Comparison of ENCODE assay signal across 12 mouse cellular contexts in the genomic region with DNA sequence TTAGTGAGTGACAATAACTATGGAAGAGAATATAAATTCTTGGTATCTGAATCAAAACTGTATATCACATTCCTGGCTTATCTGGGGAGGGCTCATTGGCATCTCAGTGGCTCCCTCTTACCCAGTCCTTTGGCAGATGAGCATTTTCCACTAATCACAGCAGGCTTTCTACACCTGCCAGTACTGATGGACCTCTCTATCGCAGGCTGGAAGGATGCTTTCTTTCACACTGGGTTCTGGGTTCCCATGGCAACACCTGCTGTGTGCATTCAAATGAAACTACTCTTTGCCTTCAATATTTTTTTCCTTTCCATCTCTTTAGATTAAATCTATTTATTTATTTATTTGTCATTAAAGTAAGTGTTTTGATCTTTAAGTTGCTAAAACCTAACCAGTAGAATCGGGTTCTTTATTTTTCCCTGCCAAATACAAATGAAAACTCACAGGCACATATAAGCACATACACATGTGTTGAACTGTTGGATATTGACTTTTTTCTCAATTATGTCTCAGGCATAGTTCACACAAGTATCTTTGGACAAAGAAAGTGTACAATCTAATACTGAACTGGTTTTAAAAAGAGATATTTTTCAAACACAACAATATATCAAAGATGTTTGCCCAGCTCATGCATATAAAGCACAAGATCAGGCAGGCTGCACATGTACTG.
A peak's percentile ranks its signal among the peaks of the same experiment; 100 is the strongest.
DNase-seq lines count a peak whose midpoint lies in the region; ATAC-seq and TF ChIP-seq lines count a peak whose summit lies in the region.
"Had no signal": no experiment of that assay in that cellular context is flagged by ENCODE, and none has a peak within 500 bp of the region (broad histone marks: within the 10 kb centered on the region; RNA-seq: fewer than 3 reads in every experiment).

No protein-coding gene starts in this region.

- no peaks in the 10 kb centered on the region for H3K36me3 ChIP-seq in midbrain, embryonic 11.5 days (ENCODE audit: control insufficient read depth, insufficient read depth, low read length)
- H3K36me3 ChIP-seq in midbrain, embryonic 10.5 days = no peaks in the 10 kb centered on the region
- no peaks in the 10 kb centered on the region for H3K36me3 ChIP-seq in forebrain, postnatal 0 days (ENCODE audit: insufficient read depth)
- H3K36me3 ChIP-seq in neural tube, embryonic 15.5 days = no peaks in the 10 kb centered on the region
- H3K36me3 ChIP-seq in heart, adult 2 months (ENCODE audit: control insufficient read depth, insufficient read depth, low read length) = no peaks in the 10 kb centered on the region
- H3K36me3 ChIP-seq: limb, embryonic 13.5 days had no signal

- no peak for TF ChIP-seq EP300 in heart, adult 2 months (IDR thresholded peaks at IDR 0.05; ENCODE audit: insufficient read depth, low read depth, low read length)

- H3K27me3 ChIP-seq in midbrain, embryonic 11.5 days (ENCODE audit: control insufficient read depth, insufficient read depth, low read length) = no peaks in the 10 kb centered on the region
- no peaks in the 10 kb centered on the region for H3K27me3 ChIP-seq in midbrain, embryonic 10.5 days (ENCODE audit: low read depth, poor library complexity, severe bottlenecking)
- H3K27me3 ChIP-seq in forebrain, postnatal 0 days (ENCODE audit: insufficient read depth, low read length) = no peaks in the 10 kb centered on the region
- H3K27me3 ChIP-seq in neural tube, embryonic 15.5 days (replicated peaks) = no peaks in the 10 kb centered on the region
- H3K27me3 ChIP-seq in heart, adult 2 months (ENCODE audit: control insufficient read depth, insufficient read depth, low read length) = no peaks in the 10 kb centered on the region
- H3K27me3 ChIP-seq: limb, embryonic 13.5 days; megakaryocyte, embryonic 14.5 days had no signal

- H3K4me2 ChIP-seq in midbrain, embryonic 11.5 days = no peak overlapping the region
- H3K4me2 ChIP-seq in forebrain, postnatal 0 days (ENCODE audit: low read depth) = no peak overlapping the region
- H3K4me2 ChIP-seq in neural tube, embryonic 15.5 days = no peak overlapping the region
- H3K4me2 ChIP-seq: limb, embryonic 13.5 days; lung, embryonic 14.5 days had no signal

- peak; percentile 4; the same call in 1 of the 2 replicates for TF ChIP-seq CTCF in forebrain, postnatal 0 days (IDR thresholded peaks at IDR 0.05; ENCODE audit: low read depth)
- TF ChIP-seq CTCF in heart, adult 2 months (IDR thresholded peaks at IDR 0.05) = no peak

- TF ChIP-seq POLR2A in heart, adult 2 months (IDR thresholded peaks at IDR 0.05; ENCODE audit: insufficient read depth, low read depth, low read length) = no peak

- 61% methylated on average over 2 of the region's 2 CpGs for WGBS in midbrain, embryonic 11.5 days
- 69% methylated on average over 2 of the region's 2 CpGs for WGBS in midbrain, embryonic 10.5 days
- 35% methylated on average over 2 of the region's 2 CpGs for WGBS in forebrain, postnatal 0 days
- WGBS in neural tube, embryonic 15.5 days = 42% methylated on average over 2 of the region's 2 CpGs
- WGBS in heart, adult 2 months = 64% methylated on average over 2 of the region's 2 CpGs

- H3K9ac ChIP-seq in midbrain, embryonic 11.5 days (ENCODE audit: low read length) = no peak overlapping the region
- no peak overlapping the region for H3K9ac ChIP-seq in forebrain, postnatal 0 days
- H3K9ac ChIP-seq in neural tube, embryonic 15.5 days (replicated peaks) = no peak overlapping the region
- H3K9ac ChIP-seq in heart, adult 2 months (ENCODE audit: low read depth, low read length) = no peak overlapping the region
- H3K9ac ChIP-seq: limb, embryonic 13.5 days; lung, embryonic 14.5 days had no signal

- intact Hi-C loops in heart, adult 2 months (cut with DNase I) = no loop called here

- H3K4me1 ChIP-seq in midbrain, embryonic 11.5 days (ENCODE audit: control insufficient read depth, insufficient read depth, low read length) = no peaks in the 10 kb centered on the region
- H3K4me1 ChIP-seq in midbrain, embryonic 10.5 days = no peaks in the 10 kb centered on the region
- no peaks in the 10 kb centered on the region for H3K4me1 ChIP-seq in forebrain, postnatal 0 days (ENCODE audit: insufficient read depth)
- no peaks in the 10 kb centered on the region for H3K4me1 ChIP-seq in neural tube, embryonic 15.5 days
- no peaks in the 10 kb centered on the region for H3K4me1 ChIP-seq in heart, adult 2 months (ENCODE audit: control insufficient read depth, insufficient read depth, low read length)
- H3K4me1 ChIP-seq: limb, embryonic 13.5 days; megakaryocyte, embryonic 14.5 days had no signal

- H3K4me3 ChIP-seq in midbrain, embryonic 11.5 days (ENCODE audit: low read depth, low read length) = no peak overlapping the region
- no peak overlapping the region for H3K4me3 ChIP-seq in midbrain, embryonic 10.5 days
- H3K4me3 ChIP-seq in forebrain, postnatal 0 days (ENCODE audit: low read depth, low read length) = no peak overlapping the region
- no peak overlapping the region for H3K4me3 ChIP-seq in neural tube, embryonic 15.5 days (replicated peaks)
- H3K4me3 ChIP-seq in heart, adult 2 months = no peak overlapping the region
- H3K4me3 ChIP-seq: limb, embryonic 13.5 days; megakaryocyte, embryonic 14.5 days had no signal

- ATAC-seq in midbrain, embryonic 11.5 days (ENCODE audit: low FRiP score) = 0 out of 2 replicates have a peak, but pooled peaks have one; percentile 70
- peak; percentile 89 for ATAC-seq in forebrain, postnatal 0 days
- peak; percentile 72; the same call in 1 of the 2 replicates for ATAC-seq in neural tube, embryonic 15.5 days (ENCODE audit: low FRiP score)

- no peak overlapping the region for H3K27ac ChIP-seq in midbrain, embryonic 11.5 days (ENCODE audit: low read depth, low read length)
- H3K27ac ChIP-seq in midbrain, embryonic 10.5 days (replicated peaks) = no peak overlapping the region
- no peak overlapping the region for H3K27ac ChIP-seq in forebrain, postnatal 0 days (ENCODE audit: low read depth, low read length)
- no peak overlapping the region for H3K27ac ChIP-seq in neural tube, embryonic 15.5 days (replicated peaks)
- H3K27ac ChIP-seq in heart, adult 2 months = no peak overlapping the region
- H3K27ac ChIP-seq: limb, embryonic 13.5 days had no signal

- no peaks in the 10 kb centered on the region for H3K9me3 ChIP-seq in midbrain, embryonic 11.5 days (ENCODE audit: control insufficient read depth, low read length)
- H3K9me3 ChIP-seq in midbrain, embryonic 10.5 days (replicated peaks) = no peaks in the 10 kb centered on the region
- no peaks in the 10 kb centered on the region for H3K9me3 ChIP-seq in forebrain, postnatal 0 days (ENCODE audit: low read length)
- H3K9me3 ChIP-seq in neural tube, embryonic 15.5 days (replicated peaks) = no peaks in the 10 kb centered on the region
- H3K9me3 ChIP-seq: limb, embryonic 13.5 days; megakaryocyte, embryonic 14.5 days had no signal

- H3K79me2 ChIP-seq in heart, adult 2 months (replicated peaks; ENCODE audit: control insufficient read depth, insufficient read depth, low read length) = no peaks in the 10 kb centered on the region

- no peak for DNase-seq in midbrain, embryonic 11.5 days (ENCODE audit: low spot score, missing footprints)
- DNase-seq in midbrain, embryonic 10.5 days (ENCODE audit: low spot score) = no peak
- DNase-seq in cerebellum, adult 8-10 months = peak; percentile 3
- DNase-seq in forebrain, postnatal 0 days = peak; percentile 52
- no peak for DNase-seq in Muller cell, postnatal 12 days (ENCODE audit: inconsistent ontology term)
- no peak for DNase-seq in heart, adult 2 months
- DNase-seq: kidney, adult 8-10 months; lung, embryonic 14.5 days; spleen, adult 18-20 months had no signal

Comparison
In these comparisons a context has a peak if more than half of its experiments do, and no peak if none do; other contexts are left out.
1. DNase-seq: peak in cerebellum, adult 8-10 months (single experiment) and forebrain, postnatal 0 days (single experiment); none in midbrain, embryonic 11.5 days (single experiment), midbrain, embryonic 10.5 days (single experiment), Muller cell, postnatal 12 days (single experiment) and heart, adult 2 months (0 of 2).
2. Peak in every context shown above with its lines, with median percentiles within 50 percentile points of each other: ATAC-seq.